Mouse (Mus musculus): ENCODE measurements around the gene Fryl.

Fryl gene

GRCm38 (mm10) chr5:73256352-73257065 lies at the start of gene Fryl:
Gene Fryl (minus strand): TSS chr5:73256619.
- peak; percentile 96 to 97 for DNase-seq

GRCm38 (mm10) chr5:73304507-73304906 lies 48.1 kb upstream of the Fryl start:
- DNase-seq: no peak

GRCm38 (mm10) chr5:73301601-73302307 lies 45.3 kb upstream of the Fryl start:
- DNase-seq: no peak

GRCm38 (mm10) chr5:73295916-73296315 lies 39.5 kb upstream of the Fryl start:
- no peak for DNase-seq

- no peak for DNase-seq
Measured at GRCm38 (mm10) chr5:73295016-73295415, 38.6 kb upstream of the Fryl start.

GRCm38 (mm10) chr5:73293458-73293827 lies 37.0 kb upstream of the Fryl start:
- no peak for DNase-seq

- DNase-seq: peak; percentile 96
Measured at GRCm38 (mm10) chr5:73292502-73293457, 36.4 kb upstream of the Fryl start, which contains the start of gene Ociad1. Gene Ociad1 (plus strand): TSS chr5:73292784.

- no peak for DNase-seq
Measured at GRCm38 (mm10) chr5:73289900-73290299, 33.5 kb upstream of the Fryl start.

GRCm38 (mm10) chr5:73286603-73287002 lies 30.2 kb upstream of the Fryl start:
- DNase-seq: no peak

- DNase-seq: no peak
Measured at GRCm38 (mm10) chr5:73285470-73285978, 29.1 kb upstream of the Fryl start.

GRCm38 (mm10) chr5:73284046-73284445 lies 27.6 kb upstream of the Fryl start:
- DNase-seq: no peak

- DNase-seq: no peak
Measured at GRCm38 (mm10) chr5:73280567-73280850, 24.1 kb upstream of the Fryl start.

GRCm38 (mm10) chr5:73279732-73280566 lies 23.5 kb upstream of the Fryl start:
- no peak for DNase-seq

- no peak for DNase-seq
Measured at GRCm38 (mm10) chr5:73279190-73279589, 22.8 kb upstream of the Fryl start.

- DNase-seq: no peak
Measured at GRCm38 (mm10) chr5:73274941-73275340, 18.5 kb upstream of the Fryl start.

GRCm38 (mm10) chr5:73273171-73273570 lies 16.8 kb upstream of the Fryl start:
- no peak for DNase-seq

- no peak for DNase-seq
Measured at GRCm38 (mm10) chr5:73270612-73271011, 14.2 kb upstream of the Fryl start.

GRCm38 (mm10) chr5:73268636-73269213 lies 12.3 kb upstream of the Fryl start:
- peak in 1 of 2 experiments; percentile 48 for DNase-seq

GRCm38 (mm10) chr5:73265460-73265859 lies 9.0 kb upstream of the Fryl start:
- DNase-seq: no peak

- no peak for DNase-seq
Measured at GRCm38 (mm10) chr5:73264122-73264521, 7.7 kb upstream of the Fryl start.

- no peak for DNase-seq
Measured at GRCm38 (mm10) chr5:73257723-73258122, 1.3 kb upstream of the Fryl start.

GRCm38 (mm10) chr5:73257096-73257495 lies 677 bp upstream of the Fryl start:
- peak in 1 of 2 experiments; percentile 22 for DNase-seq
